Mouse (Mus musculus): ENCODE data around the gene Als2.

DNA sequence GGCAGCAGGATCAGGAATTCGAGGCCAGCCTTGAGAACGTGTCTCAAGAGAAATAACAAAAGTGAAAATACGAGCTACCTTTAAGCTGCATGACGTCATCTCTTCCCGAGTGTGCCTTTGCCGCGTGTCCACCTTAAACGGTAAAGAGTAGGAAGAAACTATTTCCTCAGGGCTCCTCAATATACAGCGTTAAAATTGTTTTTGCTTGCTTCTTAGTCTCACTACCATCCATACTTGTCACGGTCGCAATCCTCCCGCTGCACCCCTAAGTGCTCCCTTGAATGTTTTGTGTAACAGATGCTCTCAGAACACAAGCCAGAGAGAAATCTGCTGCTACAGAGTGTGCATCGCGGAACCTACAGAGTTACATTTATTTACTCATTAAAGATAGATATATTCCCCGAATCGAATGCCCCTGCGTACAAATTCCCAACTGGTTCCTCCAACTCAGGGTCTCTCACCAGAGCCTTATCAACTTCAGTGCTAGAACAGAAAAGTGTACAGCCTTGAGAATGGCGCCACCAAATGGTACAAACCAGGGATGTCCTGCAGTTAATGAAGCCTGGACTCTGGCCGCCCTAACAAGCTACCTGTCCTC, 682 bp upstream of the Als2 start:
- no peak for TF ChIP-seq POLR2A (IDR thresholded peaks at IDR 0.05; ENCODE audit: borderline replicate concordance, insufficient read depth, low read length)
- peak; percentile 88 for TF ChIP-seq CTCF (IDR thresholded peaks at IDR 0.05; ENCODE audit: borderline replicate concordance, insufficient read depth, low read depth, low read length)

Measured in cerebellum, adult 2 months (tissue).